Mouse (Mus musculus) cerebellum, adult 2 months (tissue): ENCODE data around the gene Sord.

Source experiments
- CTCF ChIP-seq: fragments of 200-500 bp; IDR thresholded peaks from 2 replicates; pipeline ENCODE4 v1.5.1; 2011; ENCODE audit warnings: low read depth, mild to moderate bottlenecking, control low read depth, low read length, moderate library complexity, borderline replicate concordance; ENCODE audit not compliant: insufficient read depth
- POLR2A ChIP-seq: fragments of 200-500 bp; IDR thresholded peaks from 2 replicates; pipeline ENCODE4 v1.6.1; 2011; ENCODE audit warnings: low read length, control low read depth, borderline replicate concordance; ENCODE audit not compliant: insufficient read depth

- TF ChIP-seq CTCF (no peak), POLR2A (no peak)
Measured at GRCm38 (mm10) chr2:122255997-122256396, 21.4 kb downstream of the Sord start.
